Mouse (Mus musculus) brain, embryonic 14.5 days (tissue): ENCODE data around the gene Gm17660. TPM values are rescaled to one million over a fixed set of nuclear protein-coding genes. Genes with fewer than 3 reads are reported as not detected.
A peak's percentile ranks its signal among the peaks of the same experiment; 100 is the strongest.

ENCODE experiments used
- DNase-seq: peaks from one replicate; pipeline ENCODE4 v3.0.0-alpha.2; 2011; ENCODE audit warnings: low read depth
- CTCF ChIP-seq: fragments of 200-500 bp; IDR thresholded peaks from 2 replicates; pipeline ENCODE4 v1.5.1; 2012; ENCODE audit warnings: inconsistent platforms, mild to moderate bottlenecking, moderate library complexity, borderline replicate concordance; ENCODE audit not compliant: insufficient read depth, insufficient read length; ENCODE audit errors: extremely low read depth
- POLR2A ChIP-seq: fragments of 200-500 bp; IDR thresholded peaks from 2 replicates; pipeline ENCODE4 v1.6.1; 2012; ENCODE audit warnings: mild to moderate bottlenecking, inconsistent platforms, borderline replicate concordance; ENCODE audit not compliant: poor library complexity, insufficient read depth, insufficient read length, severe bottlenecking; ENCODE audit errors: extremely low read depth
- polyA plus RNA-seq: library from polyadenylated mRNA; depleted of rRNA; stranded (reverse); fragments of >200 nt; gene quantifications from 2 replicates; pipeline ENCODE4 v1.2.3, GENCODE M21; 2012

Gene Gm17660
- polyA plus RNA-seq, 1 experiment: not detected

DNA sequence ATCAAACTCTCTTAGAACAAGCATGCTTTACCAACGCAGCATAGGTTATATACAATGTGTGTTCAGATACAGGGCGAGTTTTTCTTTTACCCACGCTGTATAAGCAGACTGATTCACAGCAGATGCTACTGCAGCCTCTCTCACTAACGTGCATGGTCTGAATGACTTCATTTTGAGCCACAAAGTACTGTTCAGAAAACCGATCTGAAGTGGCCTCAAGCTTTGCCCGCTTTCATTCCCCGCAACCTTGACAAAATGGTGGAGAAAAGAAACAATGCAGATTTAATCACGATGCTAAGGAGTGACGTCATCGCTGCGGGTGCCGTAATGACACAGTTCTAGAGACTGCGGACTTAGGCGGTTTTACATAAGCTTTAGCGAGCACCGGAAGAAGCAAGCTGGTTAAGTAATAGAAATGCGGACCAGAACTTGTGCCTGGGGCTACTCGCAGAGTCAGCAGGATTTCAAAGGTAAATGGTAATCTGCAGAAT is 31.5 kb upstream of the Gm17660 start:
- DNase-seq: peak; percentile 90
- no peak for TF ChIP-seq POLR2A
- TF ChIP-seq CTCF: no peak

DNA sequence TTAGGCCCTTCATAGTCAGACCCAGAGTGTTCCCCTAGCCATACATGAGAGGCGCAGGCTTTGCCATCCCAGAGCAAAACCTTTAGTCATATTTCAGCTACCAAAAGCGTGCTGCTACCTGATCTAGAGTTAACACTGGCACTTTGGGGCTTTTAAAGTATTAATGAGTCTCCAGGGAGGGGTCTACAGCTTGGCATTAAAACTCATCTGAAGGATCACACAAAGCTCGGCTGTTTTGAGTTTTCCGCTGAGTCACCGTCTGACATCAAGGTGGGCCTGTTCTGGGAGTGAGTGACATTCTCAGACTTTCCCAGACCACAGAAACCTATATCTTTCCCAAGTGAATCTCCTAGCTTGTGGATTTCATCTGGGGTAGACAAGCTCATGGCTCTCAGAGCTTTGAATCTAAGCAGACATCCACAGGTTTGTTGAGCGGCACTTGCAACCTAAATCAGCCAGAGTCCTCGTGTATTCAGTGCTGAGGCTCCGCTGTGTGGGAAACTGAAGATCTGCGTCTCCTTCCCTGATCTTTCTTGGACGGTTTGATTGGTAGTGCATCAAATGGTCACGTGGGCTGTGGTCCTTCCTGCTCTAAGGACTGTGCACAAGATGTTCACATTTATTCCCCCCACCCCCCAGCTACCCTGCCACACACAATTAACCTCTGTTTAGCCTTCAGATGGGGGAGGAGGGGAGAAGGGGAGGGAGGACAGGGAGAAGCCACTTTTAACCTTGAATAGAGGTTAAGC is 30.9 kb upstream of the Gm17660 start:
- TF ChIP-seq POLR2A (no peak), CTCF (no peak)
- DNase-seq: peak; percentile 76

- no peak for DNase-seq
- no peak for TF ChIP-seq CTCF
- TF ChIP-seq POLR2A: no peak
These were observed 26.7 kb upstream of the Gm17660 start for GRCm38 (mm10) chr5:104104111-104104510.

GRCm38 (mm10) chr5:104103171-104103570 is 25.8 kb upstream of the Gm17660 start:
- no peak for DNase-seq
- no peak for TF ChIP-seq CTCF
- no peak for TF ChIP-seq POLR2A

- DNase-seq: peak; percentile 64
- TF ChIP-seq CTCF: no peak
- no peak for TF ChIP-seq POLR2A
These were observed 24.5 kb upstream of the Gm17660 start for GRCm38 (mm10) chr5:104101678-104102531.

- no peak for DNase-seq
- TF ChIP-seq POLR2A: no peak
- TF ChIP-seq CTCF: no peak
These were observed 18.9 kb upstream of the Gm17660 start for GRCm38 (mm10) chr5:104096078-104096938.

DNA sequence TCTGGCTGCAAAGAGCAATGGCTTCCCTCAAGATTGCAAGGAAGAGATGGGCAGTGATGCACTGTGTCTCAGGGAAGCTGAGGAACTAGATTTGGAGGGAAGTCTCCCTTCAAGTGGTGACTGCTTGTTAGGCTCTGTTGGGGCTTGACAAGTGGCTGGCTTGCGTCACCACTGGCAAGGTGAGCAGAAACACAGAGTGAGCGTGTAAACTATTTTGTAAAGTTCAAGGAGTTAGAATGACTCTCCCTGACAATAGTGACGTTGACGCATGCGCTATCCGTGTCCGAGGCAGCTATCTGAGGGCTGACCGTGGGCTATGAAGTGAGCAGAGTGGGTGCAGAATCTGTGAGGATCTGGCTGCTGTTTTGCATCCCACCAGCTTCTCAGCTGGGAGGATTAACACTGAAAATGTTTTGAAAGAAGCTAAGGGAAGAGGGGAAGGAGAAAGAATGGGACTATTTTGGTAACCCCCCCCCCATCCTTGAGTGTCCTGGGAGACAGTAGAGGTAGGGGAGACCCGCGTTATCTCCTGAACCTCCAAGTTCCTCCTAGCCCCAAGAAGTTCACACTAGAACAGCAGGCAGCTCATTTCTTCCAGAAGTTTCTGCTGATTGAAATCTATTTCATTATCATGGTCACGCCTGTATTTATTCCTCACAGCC is 18.1 kb upstream of the Gm17660 start:
- no peak for TF ChIP-seq CTCF
- TF ChIP-seq POLR2A: no peak
- no peak for DNase-seq

DNA sequence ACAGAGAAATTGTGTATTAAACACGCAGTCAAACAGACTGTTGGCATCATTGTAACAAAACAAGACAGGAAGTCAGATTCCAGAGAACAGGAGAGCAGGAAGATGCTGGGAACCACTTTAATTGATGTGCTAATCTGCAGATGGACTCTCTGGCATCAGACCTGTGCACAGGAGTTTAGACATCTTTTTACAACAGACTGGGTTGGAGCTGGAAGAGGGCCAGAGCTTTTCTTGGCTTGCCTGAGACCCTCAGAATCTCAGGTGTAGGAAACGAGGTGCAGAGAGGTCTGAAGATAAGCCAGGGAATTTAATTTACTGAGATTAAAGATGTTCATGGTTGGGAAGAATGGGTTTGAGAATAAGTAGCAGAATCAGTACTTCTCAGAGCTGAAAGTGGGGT is 12.3 kb upstream of the Gm17660 start:
- TF ChIP-seq POLR2A (no peak), CTCF (no peak)
- DNase-seq: peak; percentile 14

- no peak for TF ChIP-seq CTCF
- TF ChIP-seq POLR2A: no peak
- DNase-seq: no peak
These were observed 8.0 kb upstream of the Gm17660 start for GRCm38 (mm10) chr5:104085366-104085765.

DNA sequence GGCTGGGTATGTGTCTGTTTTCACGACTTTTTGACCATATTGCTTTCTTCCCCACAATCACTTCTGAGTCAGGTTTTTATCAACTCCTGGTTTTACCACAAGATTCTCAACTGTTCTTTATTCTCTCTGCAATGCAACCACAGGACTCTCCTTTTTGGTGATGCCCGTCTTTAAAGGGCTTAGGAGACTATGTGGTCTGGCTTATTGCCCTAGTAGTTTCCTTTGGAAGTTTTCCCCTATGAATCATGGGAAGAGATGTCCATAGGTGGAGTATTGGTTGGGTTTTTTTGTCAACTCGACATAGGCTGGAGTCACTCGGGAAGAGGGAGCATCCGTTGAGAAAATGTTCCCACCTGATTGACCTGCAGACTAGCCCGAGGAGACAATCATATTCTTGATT is 3.3 kb upstream of the Gm17660 start:
- TF ChIP-seq POLR2A: no peak
- no peak for TF ChIP-seq CTCF
- DNase-seq: no peak
